Mouse (Mus musculus): ENCODE data around the gene Gabarapl1. TPM values are rescaled to one million over a fixed set of nuclear protein-coding genes. Genes with fewer than 3 reads are reported as not detected.
"Not testable (repeated sequence)": the region's sequence is repeated elsewhere in the genome, so short reads cannot be mapped to it uniquely, and the experiment has no call there.

The Gabarapl1 gene
- 47.8 and 48.9 TPM in 2 replicates for polyA plus RNA-seq (2015; fragmentation: Nextera tagmentation; extraction: Ambion mirVana)

GRCm38 (mm10) chr6:129532942-129533860, at the start of gene Gabarapl1:
Gene Gabarapl1, plus strand, starts transcription at chr6:129533160.
- H3K9me3 ChIP-seq = no peaks in the 10 kb centered on the region
- H3K36me3 ChIP-seq = peaks cover 4% of the 10 kb centered on the region
- peak within 1 kb of the TSS; percentile 79 for H3K4me3 ChIP-seq
- H3K4me2 ChIP-seq = peak within 1 kb of the TSS; percentile 93
- no peaks in the 10 kb centered on the region for H3K27me3 ChIP-seq
- H3K9ac ChIP-seq = peak within 1 kb of the TSS; percentile 57
- ATAC-seq (ENCODE audit: insufficient number of reproducible peaks, low FRiP score, low TSS enrichment, low read depth) = peak; percentile 57
- H3K4me1 ChIP-seq = peaks cover 14% of the 10 kb centered on the region
- WGBS = under 1% methylated on average over 55 of the region's 55 CpGs
- H3K27ac ChIP-seq = peak within 1 kb of the TSS; percentile 65

- no peak for ATAC-seq (ENCODE audit: insufficient number of reproducible peaks, low FRiP score, low TSS enrichment, low read depth)
- no peaks in the 10 kb centered on the region for H3K4me1 ChIP-seq
- H3K9ac ChIP-seq = no peak overlapping the region
- no peak overlapping the region for H3K27ac ChIP-seq
- H3K4me2 ChIP-seq = no peak overlapping the region
- 74% methylated on average over 4 of the region's 4 CpGs for WGBS
- no peak overlapping the region for H3K4me3 ChIP-seq
- no peaks in the 10 kb centered on the region for H3K9me3 ChIP-seq
- H3K36me3 ChIP-seq = no peaks in the 10 kb centered on the region
- H3K27me3 ChIP-seq = no peaks in the 10 kb centered on the region
These were observed 38.0 kb upstream of the Gabarapl1 start for GRCm38 (mm10) chr6:129494924-129495323.

GRCm38 (mm10) chr6:129497345-129498218, 35.4 kb upstream of the Gabarapl1 start:
- no peaks in the 10 kb centered on the region for H3K4me1 ChIP-seq
- H3K9me3 ChIP-seq = no peaks in the 10 kb centered on the region
- H3K27ac ChIP-seq = no peak overlapping the region
- H3K27me3 ChIP-seq = no peaks in the 10 kb centered on the region
- H3K4me3 ChIP-seq = no peak overlapping the region
- WGBS = 91% methylated on average over 3 of the region's 3 CpGs
- H3K4me2 ChIP-seq = no peak overlapping the region
- no peaks in the 10 kb centered on the region for H3K36me3 ChIP-seq
- no peak for ATAC-seq (ENCODE audit: insufficient number of reproducible peaks, low FRiP score, low TSS enrichment, low read depth)
- H3K9ac ChIP-seq = no peak overlapping the region

GRCm38 (mm10) chr6:129499516-129499915, 33.4 kb upstream of the Gabarapl1 start:
- H3K27ac ChIP-seq; H3K4me3 ChIP-seq; H3K27me3 ChIP-seq; ATAC-seq (ENCODE audit: insufficient number of reproducible peaks, low FRiP score, low TSS enrichment, low read depth); H3K9ac ChIP-seq; H3K9me3 ChIP-seq; H3K36me3 ChIP-seq; H3K4me1 ChIP-seq; H3K4me2 ChIP-seq: not testable (repeated sequence)
- 83% methylated on average over 1 of the region's 1 CpGs for WGBS

- WGBS = 88% methylated on average over 2 of the region's 2 CpGs
- Histone ChIP-seq H3K36me3 (no peaks in the 10 kb centered on the region), H3K27me3 (no peaks in the 10 kb centered on the region), H3K4me3 (no peak overlapping the region), H3K4me1 (no peaks in the 10 kb centered on the region), H3K9ac (no peak overlapping the region), H3K27ac (no peak overlapping the region), H3K4me2 (no peak overlapping the region), H3K9me3 (no peaks in the 10 kb centered on the region)
- ATAC-seq (ENCODE audit: insufficient number of reproducible peaks, low FRiP score, low TSS enrichment, low read depth) = no peak
These were observed 29.5 kb upstream of the Gabarapl1 start for GRCm38 (mm10) chr6:129503471-129503870.

- Histone ChIP-seq H3K27me3 (no peaks in the 10 kb centered on the region), H3K9ac (no peak within 1 kb of the TSS), H3K4me1 (no peaks in the 10 kb centered on the region), H3K4me3 (no peak within 1 kb of the TSS), H3K36me3 (no peaks in the 10 kb centered on the region), H3K9me3 (no peaks in the 10 kb centered on the region), H3K27ac (no peak within 1 kb of the TSS), H3K4me2 (no peak within 1 kb of the TSS)
- ATAC-seq (ENCODE audit: insufficient number of reproducible peaks, low FRiP score, low TSS enrichment, low read depth) = no peak
- WGBS = 78% methylated on average over 9 of the region's 9 CpGs
These were observed 25.9 kb upstream of the Gabarapl1 start, which contains the start of gene Olr1 for GRCm38 (mm10) chr6:129507024-129507423. Gene Olr1, minus strand, starts transcription at chr6:129507165.

- ATAC-seq (ENCODE audit: insufficient number of reproducible peaks, low FRiP score, low TSS enrichment, low read depth) = no peak
- H3K4me2 ChIP-seq = no peak overlapping the region
- WGBS = 58% methylated on average over 6 of the region's 6 CpGs
These were observed 22.6 kb upstream of the Gabarapl1 start for GRCm38 (mm10) chr6:129510120-129510911.

GRCm38 (mm10) chr6:129512367-129512766, 20.6 kb upstream of the Gabarapl1 start, which contains the start of gene Tmem52b:
Gene Tmem52b, plus strand, starts transcription at chr6:129512555.
- no peak within 1 kb of the TSS for H3K4me3 ChIP-seq
- H3K4me1 ChIP-seq = peaks cover 3% of the 10 kb centered on the region; the same call in 1 of the 2 replicates
- no peaks in the 10 kb centered on the region for H3K36me3 ChIP-seq
- no peaks in the 10 kb centered on the region for H3K9me3 ChIP-seq
- 24% methylated on average over 3 of the region's 3 CpGs for WGBS
- no peak within 1 kb of the TSS for H3K9ac ChIP-seq
- ATAC-seq (ENCODE audit: insufficient number of reproducible peaks, low FRiP score, low TSS enrichment, low read depth) = no peak
- H3K27me3 ChIP-seq = no peaks in the 10 kb centered on the region
- no peak within 1 kb of the TSS for H3K27ac ChIP-seq
- H3K4me2 ChIP-seq = no peak within 1 kb of the TSS

More at GRCm38 (mm10) chr6:129510120-129510911, 22.6 kb upstream of the Gabarapl1 start:
- Histone ChIP-seq H3K4me3 (no peak overlapping the region), H3K4me1 (peaks cover 3% of the 10 kb centered on the region; the same call in 1 of the 2 replicates), H3K9me3 (no peaks in the 10 kb centered on the region), H3K27me3 (no peaks in the 10 kb centered on the region), H3K9ac (no peak overlapping the region), H3K27ac (no peak overlapping the region), H3K36me3 (no peaks in the 10 kb centered on the region)

GRCm38 (mm10) chr6:129512868-129513267, 20.1 kb upstream of the Gabarapl1 start:
- Histone ChIP-seq H3K9me3 (no peaks in the 10 kb centered on the region), H3K4me2 (no peak overlapping the region), H3K4me1 (peaks cover 3% of the 10 kb centered on the region; the same call in 1 of the 2 replicates), H3K9ac (no peak overlapping the region), H3K27ac (no peak overlapping the region), H3K36me3 (no peaks in the 10 kb centered on the region), H3K4me3 (no peak overlapping the region), H3K27me3 (no peaks in the 10 kb centered on the region)
- ATAC-seq (ENCODE audit: insufficient number of reproducible peaks, low FRiP score, low TSS enrichment, low read depth) = no peak
- 16% methylated on average over 8 of the region's 8 CpGs for WGBS

- WGBS = 42% methylated on average over 1 of the region's 1 CpGs
- Histone ChIP-seq H3K4me3 (no peak overlapping the region), H3K9me3 (no peaks in the 10 kb centered on the region), H3K4me1 (peaks cover 3% of the 10 kb centered on the region; the same call in 1 of the 2 replicates), H3K4me2 (no peak overlapping the region), H3K9ac (no peak overlapping the region), H3K27ac (no peak overlapping the region), H3K27me3 (no peaks in the 10 kb centered on the region), H3K36me3 (no peaks in the 10 kb centered on the region)
- ATAC-seq (ENCODE audit: insufficient number of reproducible peaks, low FRiP score, low TSS enrichment, low read depth) = no peak
These were observed 19.6 kb upstream of the Gabarapl1 start for GRCm38 (mm10) chr6:129513409-129513808.

GRCm38 (mm10) chr6:129514376-129514775, 18.6 kb upstream of the Gabarapl1 start:
- no peak for ATAC-seq (ENCODE audit: insufficient number of reproducible peaks, low FRiP score, low TSS enrichment, low read depth)
- Histone ChIP-seq H3K9ac (no peak overlapping the region), H3K4me3 (no peak overlapping the region), H3K27me3 (no peaks in the 10 kb centered on the region), H3K27ac (no peak overlapping the region), H3K4me2 (no peak overlapping the region), H3K4me1 (peaks cover 3% of the 10 kb centered on the region; the same call in 1 of the 2 replicates), H3K36me3 (no peaks in the 10 kb centered on the region), H3K9me3 (no peaks in the 10 kb centered on the region)
- WGBS = 58% methylated on average over 2 of the region's 2 CpGs

All from limb, embryonic 15.5 days (tissue).